Mouse (Mus musculus): Measurements from ENCODE around the gene Babam2. TPM values are rescaled to one million over a fixed set of nuclear protein-coding genes. Genes with fewer than 3 reads are reported as not detected.
"Not testable (repeated sequence)": the region's sequence is repeated elsewhere in the genome, so short reads cannot be mapped to it uniquely, and the experiment has no call there.

Gene Babam2
- polyA plus RNA-seq, 1 experiment from 2014 or later = 32.2 TPM

DNA sequence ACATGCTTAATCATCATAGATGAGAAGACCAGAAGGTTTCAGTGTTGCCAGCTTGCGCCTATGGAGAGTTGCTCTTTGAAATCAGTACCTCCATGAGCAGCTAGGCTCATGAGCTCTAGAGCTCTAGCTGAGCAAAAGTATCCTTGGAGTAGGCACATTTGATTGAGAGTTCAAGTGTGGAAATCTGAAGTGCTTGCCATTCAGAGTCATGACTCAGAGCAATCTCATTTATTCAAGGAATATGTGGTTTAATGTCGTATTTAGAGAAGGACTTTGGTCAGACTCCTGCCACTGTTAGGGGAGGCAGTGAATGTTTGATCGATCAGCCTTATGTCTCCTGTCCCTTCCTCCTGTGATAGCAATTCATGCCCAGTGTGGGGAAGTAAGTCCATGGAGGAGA, 147.4 kb downstream of the Babam2 start:
- no peak for ATAC-seq (ENCODE audit: insufficient number of reproducible peaks, insufficient read depth, low FRiP score, low TSS enrichment)
- H3K9me3 ChIP-seq = no peaks in the 10 kb centered on the region
- no peak overlapping the region for H3K4me2 ChIP-seq (replicated peaks)
- no peak overlapping the region for H3K4me3 ChIP-seq
- no peaks in the 10 kb centered on the region for H3K4me1 ChIP-seq
- H3K36me3 ChIP-seq = no peaks in the 10 kb centered on the region
- H3K27me3 ChIP-seq = no peaks in the 10 kb centered on the region
- 87% methylated on average over 3 of the region's 3 CpGs for WGBS
- H3K9ac ChIP-seq = no peak overlapping the region
- H3K27ac ChIP-seq = no peak overlapping the region

DNA sequence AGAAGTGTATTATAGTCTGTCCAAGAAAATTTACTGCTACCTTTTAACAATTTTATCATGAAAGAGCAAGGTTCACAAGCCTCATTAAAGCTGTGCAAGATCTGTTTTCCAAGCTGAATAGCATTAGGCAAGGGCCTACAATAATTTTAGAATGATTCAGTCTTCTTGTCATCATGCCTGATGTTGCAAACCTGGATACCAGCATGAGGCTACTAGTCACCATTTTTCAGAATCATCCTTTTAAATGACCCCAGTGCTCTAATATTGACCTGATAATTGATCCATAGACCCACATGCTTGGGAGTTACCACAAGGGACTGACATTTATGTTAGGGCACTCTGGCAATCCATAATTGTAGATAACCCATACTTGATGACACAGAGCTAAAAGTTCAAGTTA, 149.5 kb downstream of the Babam2 start:
- Histone ChIP-seq H3K27ac (no peak overlapping the region), H3K4me2 (replicated peaks) (no peak overlapping the region), H3K9me3 (no peaks in the 10 kb centered on the region), H3K4me1 (no peaks in the 10 kb centered on the region), H3K36me3 (no peaks in the 10 kb centered on the region), H3K27me3 (no peaks in the 10 kb centered on the region), H3K9ac (no peak overlapping the region), H3K4me3 (no peak overlapping the region)
- no peak for ATAC-seq (ENCODE audit: insufficient number of reproducible peaks, insufficient read depth, low FRiP score, low TSS enrichment)

DNA sequence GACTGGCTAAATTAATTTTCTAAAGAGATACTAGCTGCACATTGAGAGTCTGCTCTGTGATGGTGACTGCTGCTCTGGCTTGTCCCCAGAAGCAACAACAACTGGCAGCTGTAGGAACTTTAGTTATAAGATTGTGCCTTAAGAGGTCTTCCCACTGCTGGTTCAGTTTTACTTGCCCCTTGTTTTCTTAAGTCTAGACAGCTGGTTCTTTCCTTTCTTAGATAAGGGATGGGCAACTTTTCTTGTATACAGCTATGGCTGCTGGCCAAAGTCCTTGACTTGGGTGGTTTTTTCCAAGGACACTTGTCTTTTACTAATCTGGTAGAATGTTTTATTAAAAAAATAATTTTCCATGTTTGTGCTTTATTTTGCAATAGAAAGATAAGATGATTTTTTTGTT, 151.5 kb downstream of the Babam2 start:
- no peak for ATAC-seq (ENCODE audit: insufficient number of reproducible peaks, insufficient read depth, low FRiP score, low TSS enrichment)
- Histone ChIP-seq H3K36me3 (no peaks in the 10 kb centered on the region), H3K9ac (no peak overlapping the region), H3K4me1 (no peaks in the 10 kb centered on the region), H3K4me3 (no peak overlapping the region), H3K27me3 (no peaks in the 10 kb centered on the region), H3K27ac (no peak overlapping the region), H3K4me2 (replicated peaks) (no peak overlapping the region), H3K9me3 (no peaks in the 10 kb centered on the region)

DNA sequence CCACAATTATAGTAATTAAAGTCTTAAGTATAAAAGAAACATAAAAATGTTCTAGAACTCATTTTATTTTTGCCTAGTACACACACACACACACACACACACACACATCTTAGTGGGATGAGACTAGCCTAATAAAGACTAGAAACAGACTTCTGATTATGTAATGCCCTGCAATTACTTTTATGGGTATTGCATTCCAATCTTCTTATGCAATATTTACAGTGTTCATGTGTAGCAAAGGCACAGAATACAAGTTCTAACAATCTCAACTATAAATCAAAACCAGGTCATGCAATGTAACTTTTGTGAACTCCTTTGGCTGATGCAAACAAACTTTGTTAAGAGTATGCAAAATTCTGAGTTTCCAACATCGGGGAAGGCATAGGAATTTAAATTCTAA, 155.3 kb downstream of the Babam2 start:
- Histone ChIP-seq H3K9me3 (no peaks in the 10 kb centered on the region), H3K4me3 (no peak overlapping the region), H3K36me3 (no peaks in the 10 kb centered on the region), H3K9ac (no peak overlapping the region), H3K27me3 (no peaks in the 10 kb centered on the region), H3K27ac (no peak overlapping the region), H3K4me1 (no peaks in the 10 kb centered on the region), H3K4me2 (replicated peaks) (no peak overlapping the region)
- no peak for ATAC-seq (ENCODE audit: insufficient number of reproducible peaks, insufficient read depth, low FRiP score, low TSS enrichment)
- WGBS = 88% methylated on average over 1 of the region's 1 CpGs

DNA sequence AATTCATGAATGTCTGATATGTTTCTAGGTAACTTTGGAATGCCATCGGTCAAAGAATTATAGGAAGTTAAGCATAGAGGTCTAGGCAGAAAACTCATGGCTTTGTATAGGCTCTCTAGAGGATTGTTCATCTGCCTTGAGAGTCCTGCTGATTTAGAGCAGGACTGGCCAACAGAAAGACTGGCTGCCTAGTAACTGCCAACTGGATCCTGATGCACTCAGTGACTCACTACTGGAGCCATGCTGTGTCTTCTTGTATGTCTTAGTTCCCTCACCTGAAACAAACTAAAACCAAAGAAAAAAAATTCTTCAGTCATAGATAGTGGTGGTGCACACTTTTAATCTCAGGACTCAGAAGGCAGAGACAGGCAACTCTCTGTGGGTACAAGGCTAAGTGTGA, 156.3 kb downstream of the Babam2 start:
- Histone ChIP-seq H3K9ac (no peak overlapping the region), H3K4me3 (no peak overlapping the region), H3K27ac (no peak overlapping the region), H3K27me3 (no peaks in the 10 kb centered on the region), H3K4me1 (no peaks in the 10 kb centered on the region), H3K9me3 (no peaks in the 10 kb centered on the region), H3K36me3 (no peaks in the 10 kb centered on the region), H3K4me2 (replicated peaks) (no peak overlapping the region)
- WGBS = 85% methylated on average over 1 of the region's 1 CpGs
- ATAC-seq (ENCODE audit: insufficient number of reproducible peaks, insufficient read depth, low FRiP score, low TSS enrichment) = no peak

DNA sequence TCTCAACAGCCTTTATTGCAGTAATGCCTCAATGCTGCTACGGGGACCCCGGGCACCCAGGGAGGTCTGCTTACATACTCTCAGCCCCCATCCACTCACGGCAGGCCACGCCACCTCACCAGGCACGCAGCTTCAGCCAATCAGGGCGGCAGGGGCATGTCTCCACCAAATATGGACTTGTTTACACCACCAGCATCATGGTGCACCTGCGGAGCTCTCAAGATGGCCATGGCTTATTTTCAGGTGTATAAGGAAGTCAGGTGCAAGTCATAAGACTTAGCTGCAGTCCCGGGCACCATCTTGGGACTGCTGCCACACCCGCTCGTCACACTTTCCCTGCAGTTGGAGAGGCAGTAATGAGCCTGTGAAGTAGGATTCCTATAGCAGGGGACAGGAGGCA, 161.4 kb downstream of the Babam2 start:
- H3K27ac ChIP-seq; H3K27me3 ChIP-seq; H3K9ac ChIP-seq; H3K4me1 ChIP-seq; H3K9me3 ChIP-seq; H3K36me3 ChIP-seq; ATAC-seq (ENCODE audit: insufficient number of reproducible peaks, insufficient read depth, low FRiP score, low TSS enrichment); H3K4me2 ChIP-seq (replicated peaks); H3K4me3 ChIP-seq: not testable (repeated sequence)
- WGBS = 83% methylated on average over 10 of the region's 10 CpGs

DNA sequence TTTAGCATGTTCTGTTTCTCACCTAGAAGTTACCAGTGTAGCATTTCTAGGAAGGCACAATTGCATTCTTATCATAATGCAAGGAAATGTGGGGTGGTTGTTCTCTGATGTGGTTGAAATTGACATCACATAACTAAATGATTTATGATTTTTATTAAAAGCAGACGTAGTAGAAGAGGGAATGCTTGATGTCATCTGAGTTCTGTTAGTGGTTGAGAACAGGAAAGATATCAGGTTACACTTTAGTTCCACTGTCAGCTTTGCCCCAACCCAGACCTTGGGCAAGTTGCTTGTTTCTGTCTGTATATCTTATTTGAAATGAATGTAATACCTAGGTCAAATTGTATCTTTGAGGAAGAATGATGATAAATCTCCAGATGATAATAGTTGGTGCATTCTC, 162.9 kb downstream of the Babam2 start:
- WGBS = 20% methylated on average over 1 of the region's 1 CpGs
- H3K4me1 ChIP-seq = peaks cover 5% of the 10 kb centered on the region; the same call in 1 of the 2 replicates
- no peaks in the 10 kb centered on the region for H3K9me3 ChIP-seq
- no peak for ATAC-seq (ENCODE audit: insufficient number of reproducible peaks, insufficient read depth, low FRiP score, low TSS enrichment)
- H3K9ac ChIP-seq = no peak overlapping the region
- H3K27ac ChIP-seq = no peak overlapping the region
- no peaks in the 10 kb centered on the region for H3K27me3 ChIP-seq
- H3K4me2 ChIP-seq (replicated peaks) = no peak overlapping the region
- no peaks in the 10 kb centered on the region for H3K36me3 ChIP-seq
- no peak overlapping the region for H3K4me3 ChIP-seq

DNA sequence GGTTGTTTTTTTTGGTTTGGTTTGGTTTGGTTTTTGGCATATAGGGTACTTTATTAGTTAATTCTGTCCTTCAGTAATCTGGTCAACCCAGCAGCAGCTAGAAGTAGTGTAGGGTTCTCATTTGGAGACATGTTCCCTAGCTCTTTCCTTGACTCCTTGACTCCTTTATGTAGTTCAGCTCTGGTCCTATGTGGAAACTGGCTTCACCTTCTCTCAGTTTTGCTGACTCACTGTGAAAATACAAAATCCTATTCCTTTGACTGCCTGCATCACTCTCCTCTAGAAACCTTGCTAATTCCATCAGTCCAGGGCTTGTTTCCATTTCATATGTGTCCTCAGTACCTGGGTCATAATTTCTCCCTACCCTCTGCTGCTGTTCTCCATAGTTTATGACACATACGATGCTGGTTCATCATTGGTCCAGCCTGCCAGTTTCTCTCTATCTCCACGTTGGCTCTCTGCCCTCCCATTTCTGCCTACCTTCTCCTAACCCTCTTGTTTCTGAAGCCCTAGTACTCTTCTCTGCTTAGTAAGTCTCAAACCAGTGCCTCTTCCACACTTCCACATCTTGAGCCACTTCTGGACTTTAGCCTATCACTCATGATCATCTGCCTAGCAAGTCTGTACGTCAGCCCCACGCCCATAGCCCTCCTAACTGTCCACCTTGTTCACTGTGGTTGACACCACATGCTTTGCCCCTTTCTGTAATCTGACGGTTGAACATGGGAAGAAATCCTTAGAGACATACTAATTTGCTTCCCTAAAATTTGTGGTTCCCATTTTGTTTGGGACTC, 163.5 kb downstream of the Babam2 start:
- no peak overlapping the region for H3K4me2 ChIP-seq (replicated peaks)
- H3K4me3 ChIP-seq = no peak overlapping the region
- H3K27ac ChIP-seq = no peak overlapping the region
- ATAC-seq (ENCODE audit: insufficient number of reproducible peaks, insufficient read depth, low FRiP score, low TSS enrichment) = no peak
- WGBS = 87% methylated on average over 5 of the region's 5 CpGs
- H3K9ac ChIP-seq = no peak overlapping the region
- H3K9me3 ChIP-seq = no peaks in the 10 kb centered on the region
- H3K27me3 ChIP-seq = no peaks in the 10 kb centered on the region
- H3K4me1 ChIP-seq = peaks cover 5% of the 10 kb centered on the region; the same call in 1 of the 2 replicates
- H3K36me3 ChIP-seq = no peaks in the 10 kb centered on the region

DNA sequence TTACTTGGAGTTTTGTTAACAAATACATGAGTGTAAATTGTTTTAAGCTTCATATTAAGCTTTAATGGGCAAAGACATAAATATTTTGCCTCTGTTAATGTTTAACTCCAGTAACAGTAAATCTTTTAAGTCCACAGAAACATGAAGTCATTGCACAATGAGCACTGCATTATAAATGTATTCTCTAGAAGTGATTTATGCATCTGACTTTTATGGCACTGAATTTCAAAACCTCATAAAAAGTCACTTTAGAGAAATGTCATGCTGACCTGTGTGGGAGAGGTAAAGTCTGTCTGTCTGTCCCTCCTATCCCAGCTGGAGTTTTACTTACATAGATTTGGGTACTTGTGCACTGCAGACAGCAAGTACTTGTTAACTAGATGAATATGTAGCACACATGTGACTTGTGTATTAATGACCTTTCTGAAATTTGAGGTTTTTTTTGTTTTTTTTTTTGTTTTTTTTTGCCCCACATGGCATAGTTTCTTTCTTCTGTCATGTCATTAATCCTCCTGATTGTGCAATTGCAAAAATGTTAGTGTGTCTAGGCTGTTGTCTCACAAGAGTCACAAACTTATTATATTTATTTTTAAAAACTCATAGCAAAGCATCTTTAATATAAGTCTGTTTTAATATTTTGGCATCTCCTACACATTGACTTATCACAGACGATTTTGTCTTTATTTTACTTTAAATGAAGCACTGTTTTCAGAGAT, 165.4 kb downstream of the Babam2 start:
- Histone ChIP-seq H3K9me3 (no peaks in the 10 kb centered on the region), H3K4me1 (peaks cover 5% of the 10 kb centered on the region; the same call in 1 of the 2 replicates), H3K9ac (no peak overlapping the region), H3K36me3 (no peaks in the 10 kb centered on the region), H3K4me3 (no peak overlapping the region), H3K4me2 (replicated peaks) (no peak overlapping the region), H3K27ac (no peak overlapping the region), H3K27me3 (no peaks in the 10 kb centered on the region)
- no peak for ATAC-seq (ENCODE audit: insufficient number of reproducible peaks, insufficient read depth, low FRiP score, low TSS enrichment)
- WGBS = 77% methylated on average over 1 of the region's 1 CpGs

DNA sequence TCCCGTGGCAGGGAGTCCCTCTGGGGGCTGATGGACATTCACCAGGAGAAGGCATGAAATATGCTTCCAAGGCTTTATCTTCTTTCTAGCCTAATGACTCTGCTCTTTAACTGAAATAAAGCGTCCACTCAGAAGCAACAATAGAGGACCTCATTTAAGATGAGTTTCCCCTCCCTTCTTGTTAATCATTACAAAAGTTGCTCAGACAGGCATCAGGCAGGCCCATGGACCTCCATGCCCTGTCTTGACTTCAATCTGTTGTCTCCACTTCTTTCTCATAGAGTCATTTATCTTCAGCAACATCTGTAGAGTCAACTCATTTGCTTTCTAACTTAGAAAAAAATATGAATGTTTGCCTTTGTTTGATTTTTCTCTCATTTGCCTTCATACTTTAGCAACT, 166.6 kb downstream of the Babam2 start:
- H3K36me3 ChIP-seq = no peaks in the 10 kb centered on the region
- H3K9ac ChIP-seq = no peak overlapping the region
- ATAC-seq (ENCODE audit: insufficient number of reproducible peaks, insufficient read depth, low FRiP score, low TSS enrichment) = no peak
- H3K27ac ChIP-seq = no peak overlapping the region
- H3K9me3 ChIP-seq = no peaks in the 10 kb centered on the region
- no peaks in the 10 kb centered on the region for H3K27me3 ChIP-seq
- H3K4me1 ChIP-seq = peaks cover 5% of the 10 kb centered on the region; the same call in 1 of the 2 replicates
- WGBS = 73% methylated on average over 2 of the region's 2 CpGs
- no peak overlapping the region for H3K4me2 ChIP-seq (replicated peaks)
- H3K4me3 ChIP-seq = no peak overlapping the region

DNA sequence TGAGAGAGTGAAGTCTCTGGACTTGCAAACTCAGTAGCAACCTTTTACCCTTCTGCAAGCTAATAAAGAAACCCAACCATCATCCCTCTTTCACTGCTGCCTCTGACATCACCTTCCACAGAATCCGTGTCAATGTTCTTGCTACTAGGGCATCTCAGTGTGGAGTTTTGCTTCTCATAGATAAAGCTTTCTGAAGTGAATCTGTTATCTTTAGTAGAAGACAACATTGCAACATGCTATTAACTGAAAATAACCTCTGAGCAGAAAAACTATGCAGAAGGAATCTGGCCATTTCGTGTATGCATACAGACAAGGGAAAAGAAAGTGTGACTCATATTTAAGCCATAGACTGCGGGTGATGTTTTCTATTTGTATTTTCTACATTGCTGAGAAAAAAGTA, 168.6 kb downstream of the Babam2 start:
- no peak overlapping the region for H3K9ac ChIP-seq

DNA sequence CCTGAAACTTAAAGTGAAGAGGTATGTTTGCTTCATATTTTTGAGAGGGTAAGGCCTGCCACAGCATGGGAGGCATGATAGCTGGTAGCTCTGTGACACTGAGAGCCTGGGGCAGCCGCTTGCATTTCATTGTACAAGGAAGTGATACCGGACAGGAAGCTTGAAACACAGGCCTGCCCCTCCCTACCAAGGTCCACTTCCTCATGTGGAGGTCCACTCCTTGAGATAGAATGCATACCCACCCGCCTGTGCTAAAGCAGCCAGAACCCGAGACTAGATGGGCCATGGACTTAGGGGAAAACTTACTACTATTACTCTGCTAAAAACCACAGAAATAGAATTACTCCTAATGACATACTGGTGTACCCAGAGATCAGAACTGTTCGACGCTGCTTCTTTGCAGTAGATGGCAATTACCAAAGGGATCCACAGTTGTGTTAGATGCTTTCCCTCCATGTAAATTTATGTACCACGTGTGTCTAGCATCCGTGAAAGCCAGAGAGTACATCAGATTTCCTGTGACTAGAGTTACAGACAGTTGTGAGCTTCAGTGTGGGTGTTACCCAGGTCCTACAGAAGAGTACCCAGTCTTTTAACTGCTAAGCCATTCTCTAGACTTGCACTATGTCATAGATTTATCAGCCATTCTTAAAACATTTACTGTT, 173.5 kb downstream of the Babam2 start:
- no peaks in the 10 kb centered on the region for H3K9me3 ChIP-seq
- H3K27ac ChIP-seq = no peak overlapping the region
- H3K27me3 ChIP-seq = no peaks in the 10 kb centered on the region
- H3K9ac ChIP-seq = no peak overlapping the region
- ATAC-seq (ENCODE audit: insufficient number of reproducible peaks, insufficient read depth, low FRiP score, low TSS enrichment) = no peak
- no peak overlapping the region for H3K4me2 ChIP-seq (replicated peaks)
- no peaks in the 10 kb centered on the region for H3K36me3 ChIP-seq
- no peaks in the 10 kb centered on the region for H3K4me1 ChIP-seq
- 78% methylated on average over 8 of the region's 8 CpGs for WGBS
- H3K4me3 ChIP-seq = no peak overlapping the region

More for the DNA sequence above, 168.6 kb downstream of the Babam2 start:
- no peak overlapping the region for H3K4me3 ChIP-seq
- no peaks in the 10 kb centered on the region for H3K27me3 ChIP-seq
- 81% methylated on average over 3 of the region's 3 CpGs for WGBS
- no peak overlapping the region for H3K27ac ChIP-seq
- H3K4me2 ChIP-seq (replicated peaks) = no peak overlapping the region
- H3K4me1 ChIP-seq = peaks cover 1% of the 10 kb centered on the region; the same call in 1 of the 2 replicates
- H3K9me3 ChIP-seq = no peaks in the 10 kb centered on the region
- no peak for ATAC-seq (ENCODE audit: insufficient number of reproducible peaks, insufficient read depth, low FRiP score, low TSS enrichment)
- H3K36me3 ChIP-seq = no peaks in the 10 kb centered on the region

Measured in embryonic facial prominence, embryonic 12.5 days (tissue).